Mouse (Mus musculus) MEL (cell line): Measurements from ENCODE around the gene Pramel6. TPM values are rescaled to one million over a fixed set of nuclear protein-coding genes. Genes with fewer than 3 reads are reported as not detected.
"Not testable (repeated sequence)": the region's sequence is repeated elsewhere in the genome, so short reads cannot be mapped to it uniquely, and the experiment has no call there.

Experiments used
- DNase-seq: peaks from one replicate; pipeline ENCODE4 v3.0.0; 2011; ENCODE audit warnings: low read depth, low spot score
- H3K27ac ChIP-seq: 2 replicates; pipeline ENCODE4 v1.5.1; 2012; ENCODE audit warnings: low read depth, mild to moderate bottlenecking, control low read depth, low read length, moderate library complexity; ENCODE audit not compliant: control insufficient read depth
- H3K27me3 ChIP-seq, 2 experiments: fragments of 150-350 bp in 1 of 2; sonication (generic) in 1 of 2; 2 replicates each; pipeline ENCODE4 v1.6.1; 2012; ENCODE audit warnings: low read length in 2 of 2, mild to moderate bottlenecking in 2 of 2, improper control_type of control experiment in 1 of 2, moderate library complexity in 1 of 2; ENCODE audit not compliant: insufficient read depth in 2 of 2, control insufficient read depth in 1 of 2
- H3K36me3 ChIP-seq, 2 experiments: 2 replicates each; pipeline ENCODE4 v1.6.1; 2012 to 2014; ENCODE audit warnings: low read length in 2 of 2, improper control_type of control experiment in 1 of 2, inconsistent platforms in 1 of 2, mild to moderate bottlenecking in 1 of 2; ENCODE audit not compliant: insufficient read depth in 2 of 2, control insufficient read depth in 1 of 2
- H3K4me1 ChIP-seq, 2 experiments: fragments of 150-350 bp in 1 of 2; sonication (generic) in 1 of 2; 2 replicates each; pipeline ENCODE4 v1.6.1; 2012; ENCODE audit warnings: low read length in 2 of 2, improper control_type of control experiment in 1 of 2, mild to moderate bottlenecking in 1 of 2; ENCODE audit not compliant: insufficient read depth in 2 of 2, control insufficient read depth in 1 of 2
- H3K4me3 ChIP-seq, 2 experiments: fragments of 150-350 bp in 1 of 2; sonication (generic) in 1 of 2; 2 replicates each; pipeline ENCODE4 v1.5.1; 2012; ENCODE audit warnings: low read depth in 2 of 2, low read length in 2 of 2, mild to moderate bottlenecking in 2 of 2, moderate library complexity in 2 of 2, control low read depth in 1 of 2, improper control_type of control experiment in 1 of 2; ENCODE audit not compliant: control insufficient read depth in 1 of 2, insufficient read depth in 1 of 2
- H3K79me2 ChIP-seq: 2 replicates; pipeline ENCODE4 v1.6.1; 2012; ENCODE audit warnings: mild to moderate bottlenecking, low read length, moderate library complexity; ENCODE audit not compliant: control insufficient read depth, poor library complexity, insufficient read depth
- H3K9ac ChIP-seq: 2 replicates; pipeline ENCODE4 v1.6.1; 2012; ENCODE audit warnings: low read depth, mild to moderate bottlenecking, control low read depth, low read length, moderate library complexity; ENCODE audit not compliant: control insufficient read depth, poor library complexity, severe bottlenecking
- H3K9me3 ChIP-seq: fragments of 150-350 bp; sonication (generic); replicated peaks from 2 replicates; pipeline ENCODE4 v1.6.1; 2012; ENCODE audit warnings: mild to moderate bottlenecking, low read length, improper control_type of control experiment, moderate library complexity; ENCODE audit not compliant: insufficient read depth
- CHD1 ChIP-seq: IDR thresholded peaks from 2 replicates; pipeline ENCODE4 v1.6.1; 2012; ENCODE audit warnings: low read depth, mild to moderate bottlenecking, inconsistent platforms, low read length, improper control_type of control experiment
- E2F4 ChIP-seq: IDR thresholded peaks from 2 replicates; pipeline ENCODE4 v1.6.1; 2011; ENCODE audit warnings: low read depth, low read length, improper control_type of control experiment, borderline replicate concordance
- ELF1 ChIP-seq: IDR thresholded peaks from 2 replicates; pipeline ENCODE4 v1.6.1; 2014; ENCODE audit warnings: low read depth, mild to moderate bottlenecking, inconsistent platforms, low read length, improper control_type of control experiment, moderate library complexity
- GABPA ChIP-seq: IDR thresholded peaks from 2 replicates; pipeline ENCODE4 v1.6.1; 2012; ENCODE audit warnings: low read depth, mild to moderate bottlenecking, inconsistent platforms, low read length, improper control_type of control experiment, moderate library complexity
- HCFC1 ChIP-seq: IDR thresholded peaks from 2 replicates; pipeline ENCODE4 v1.6.1; 2012; ENCODE audit warnings: low read depth, mild to moderate bottlenecking, inconsistent platforms, low read length, improper control_type of control experiment, moderate library complexity
- JUND ChIP-seq: IDR thresholded peaks from 2 replicates; pipeline ENCODE4 v1.6.1; 2011; ENCODE audit warnings: low read depth, mild to moderate bottlenecking, improper control_type of control experiment, low read length
- KAT2A ChIP-seq: conservative IDR thresholded peaks from 2 replicates; pipeline ENCODE4 v1.6.1; 2012; ENCODE audit warnings: low read depth, low read length, improper control_type of control experiment, inconsistent platforms
- MAX ChIP-seq: IDR thresholded peaks from 2 replicates; pipeline ENCODE4 v1.6.1; 2011; ENCODE audit warnings: low read length, improper control_type of control experiment
- MEF2A ChIP-seq: IDR thresholded peaks from 2 replicates; pipeline ENCODE4 v1.6.1; 2014; ENCODE audit warnings: low read depth, mild to moderate bottlenecking, inconsistent platforms, low read length, improper control_type of control experiment; ENCODE audit not compliant: poor library complexity, insufficient replicate concordance, severe bottlenecking; ENCODE audit errors: extremely low read depth
- NELFE ChIP-seq: IDR thresholded peaks from 2 replicates; pipeline ENCODE4 v1.6.1; 2011; ENCODE audit warnings: low read depth, low read length, improper control_type of control experiment
- RAD21 ChIP-seq: IDR thresholded peaks from 2 replicates; pipeline ENCODE4 v1.6.1; 2011; ENCODE audit warnings: mild to moderate bottlenecking, low read depth, low read length, improper control_type of control experiment
- SIN3A ChIP-seq: IDR thresholded peaks from 2 replicates; pipeline ENCODE4 v1.6.1; 2012; ENCODE audit warnings: low read length, improper control_type of control experiment, inconsistent platforms
- SMC3 ChIP-seq: IDR thresholded peaks from 2 replicates; pipeline ENCODE4 v1.6.1; 2011; ENCODE audit warnings: low read depth, low read length, improper control_type of control experiment
- TBP ChIP-seq: IDR thresholded peaks from 2 replicates; pipeline ENCODE4 v1.8.0; 2011; ENCODE audit warnings: low read depth, low read length, improper control_type of control experiment
- USF1 ChIP-seq: IDR thresholded peaks from 2 replicates; pipeline ENCODE4 v1.6.1; 2014; ENCODE audit warnings: low read depth, mild to moderate bottlenecking, inconsistent platforms, low read length, improper control_type of control experiment, moderate library complexity
- ZC3H11A ChIP-seq: IDR thresholded peaks from 2 replicates; pipeline ENCODE4 v1.6.1; 2012; ENCODE audit warnings: low read depth, mild to moderate bottlenecking, inconsistent platforms, low read length, improper control_type of control experiment
- ZKSCAN1 ChIP-seq: IDR thresholded peaks from 2 replicates; pipeline ENCODE4 v1.6.1; 2012; ENCODE audit warnings: low read depth, mild to moderate bottlenecking, inconsistent platforms, low read length, improper control_type of control experiment, moderate library complexity
- ZMIZ1 ChIP-seq: IDR thresholded peaks from 2 replicates; pipeline ENCODE4 v1.6.1; 2012; ENCODE audit warnings: low read depth, mild to moderate bottlenecking, inconsistent platforms, low read length, improper control_type of control experiment, moderate library complexity
- polyA plus RNA-seq, 2 experiments: library from polyadenylated mRNA; stranded (reverse) in 1 of 2; unstranded in 1 of 2; fragments of >175 nt in 1 of 2; fragments of >200 nt in 1 of 2; gene quantifications; 2 replicates each; pipeline versions ENCODE4 v1.2.1 to v1.2.4; 2012; ENCODE audit warnings: low replicate concordance in 2 of 2, low read depth in 1 of 2; ENCODE audit not compliant: insufficient read length in 2 of 2, insufficient read depth in 1 of 2, missing spikeins in 1 of 2
- total RNA-seq: library from RNA; depleted of rRNA; stranded (reverse); fragments of 300-350 nt; gene quantifications from 2 replicates; pipeline ENCODE4 v1.2.3, GENCODE M21; 2012

Pramel6 gene
- total and polyA plus RNA-seq, 3 experiments, result not detected

GRCm38 (mm10) chr2:87516581-87516980 is 10.2 kb downstream of the Pramel6 start:
- no peak overlapping the region for H3K4me3 ChIP-seq
- TF ChIP-seq ZKSCAN1 (no peak), ZMIZ1 (no peak), JUND (no peak), USF1 (no peak), CHD1 (no peak), SIN3A (no peak), SMC3 (no peak), KAT2A (no peak), ZC3H11A (no peak), RAD21 (no peak), GABPA (no peak), MAX (no peak), E2F4 (no peak), TBP (no peak), ELF1 (no peak), HCFC1 (no peak), NELFE (no peak)
- TF ChIP-seq, all 39 proteins: peak for 0
- H3K9ac ChIP-seq, result no peak overlapping the region
- no peak overlapping the region for H3K27ac ChIP-seq
- H3K79me2 ChIP-seq, result no peaks in the 10 kb centered on the region
- no peaks in the 10 kb centered on the region for H3K36me3 ChIP-seq
- no peaks in the 10 kb centered on the region for H3K4me1 ChIP-seq
- no peak for DNase-seq
- H3K27me3 ChIP-seq, result no peaks in the 10 kb centered on the region
- no peaks in the 10 kb centered on the region for H3K9me3 ChIP-seq

DNA sequence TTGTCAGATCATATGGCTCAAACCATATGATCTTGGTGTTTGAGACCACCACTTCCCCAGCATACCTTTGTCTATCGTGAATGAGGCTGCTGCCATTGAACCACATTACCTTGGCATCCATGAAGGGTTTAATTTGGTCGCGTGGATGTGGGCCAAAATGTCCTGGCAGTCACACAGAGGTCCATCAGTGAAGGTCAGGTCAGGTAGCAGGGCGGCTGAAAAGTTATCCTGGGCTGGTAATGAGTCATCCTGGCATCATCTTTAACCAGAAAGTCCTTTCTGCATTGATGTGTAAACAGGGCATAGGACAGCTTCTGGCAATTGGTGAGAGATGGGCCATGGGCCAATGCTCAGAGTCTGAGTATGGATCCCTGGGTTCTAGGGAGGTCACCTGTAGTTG is 14.3 kb downstream of the Pramel6 start:
- Histone ChIP-seq H3K36me3 (no peaks in the 10 kb centered on the region), H3K27ac (no peak overlapping the region), H3K4me3 (no peak overlapping the region), H3K9me3 (no peaks in the 10 kb centered on the region), H3K27me3 (no peaks in the 10 kb centered on the region), H3K9ac (no peak overlapping the region), H3K79me2 (no peaks in the 10 kb centered on the region), H3K4me1 (no peaks in the 10 kb centered on the region)
- TF ChIP-seq MEF2A (no peak), SIN3A (no peak)
- no peak for DNase-seq

DNA sequence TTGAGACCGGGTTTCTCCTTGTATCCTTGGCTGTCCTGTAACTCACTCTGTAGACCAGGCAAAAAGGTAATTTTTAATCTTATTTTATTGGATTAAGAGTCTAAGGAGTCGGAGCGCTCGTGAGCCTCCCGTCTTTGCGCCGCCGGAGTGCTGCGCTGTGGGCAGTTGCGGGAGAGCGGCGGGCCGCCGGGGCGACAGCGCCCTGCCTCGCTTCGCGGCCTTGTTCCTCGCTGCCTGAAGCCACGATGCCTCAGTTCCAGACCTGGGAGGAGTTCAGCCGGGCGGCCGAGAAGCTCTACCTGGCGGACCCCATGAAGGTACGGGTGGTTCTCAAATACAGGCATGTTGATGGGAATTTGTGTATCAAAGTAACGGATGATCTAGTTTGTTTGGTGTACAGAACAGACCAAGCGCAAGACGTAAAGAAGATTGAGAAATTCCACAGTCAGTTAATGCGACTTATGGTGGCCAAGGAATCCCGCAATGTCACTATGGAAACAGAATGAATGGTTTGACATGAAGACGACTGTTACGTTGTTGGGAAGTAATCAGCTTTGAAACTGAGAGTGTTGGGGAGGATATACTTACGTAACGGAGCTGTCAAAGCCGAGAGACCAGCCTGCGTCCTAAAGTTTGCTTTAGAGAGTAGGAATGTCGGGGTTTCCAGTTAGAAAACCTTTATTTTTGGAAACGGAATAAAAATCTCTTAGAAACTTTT is 19.7 kb downstream of the Pramel6 start:
- DNase-seq, H3K36me3 ChIP-seq, H3K27me3 ChIP-seq, H3K4me3 ChIP-seq, H3K4me1 ChIP-seq, H3K9me3 ChIP-seq, H3K9ac ChIP-seq, H3K27ac ChIP-seq, H3K79me2 ChIP-seq: not testable (repeated sequence)
